Mouse (Mus musculus): ENCODE data around the gene Ptbp1. TPM values are rescaled to one million over a fixed set of nuclear protein-coding genes. Genes with fewer than 3 reads are reported as not detected.

The Ptbp1 gene
- polyA plus RNA-seq, 1 experiment from 2014 or later, result 264 TPM

GRCm38 (mm10) chr10:79865801-79866295 is 11.6 kb downstream of the Ptbp1 start:
- H3K4me1 ChIP-seq, result peaks cover 28% of the 10 kb centered on the region
- H3K27me3 ChIP-seq (ENCODE audit: insufficient read depth, poor library complexity, severe bottlenecking), result no peaks in the 10 kb centered on the region
- peaks cover 67% of the 10 kb centered on the region for H3K36me3 ChIP-seq
- no peak overlapping the region for H3K27ac ChIP-seq
- 70% methylated on average over 19 of the region's 19 CpGs for WGBS
- no peak overlapping the region; the same call in 1 of the 2 replicates for H3K4me3 ChIP-seq
- H3K9me3 ChIP-seq, result no peaks in the 10 kb centered on the region
- no peak for DNase-seq (ENCODE audit: low spot score)

GRCm38 (mm10) chr10:79866601-79867000 is 12.4 kb downstream of the Ptbp1 start:
- no peak overlapping the region for H3K4me3 ChIP-seq
- WGBS, result 75% methylated on average over 11 of the region's 11 CpGs
- H3K27me3 ChIP-seq (ENCODE audit: insufficient read depth, poor library complexity, severe bottlenecking), result no peaks in the 10 kb centered on the region
- DNase-seq (ENCODE audit: low spot score), result no peak
- H3K36me3 ChIP-seq, result peaks cover 66% of the 10 kb centered on the region
- H3K4me1 ChIP-seq, result peaks cover 24% of the 10 kb centered on the region
- no peak overlapping the region for H3K27ac ChIP-seq
- no peaks in the 10 kb centered on the region for H3K9me3 ChIP-seq

GRCm38 (mm10) chr10:79871845-79872244 is 17.6 kb downstream of the Ptbp1 start:
- Histone ChIP-seq H3K36me3 (peaks cover 18% of the 10 kb centered on the region), H3K4me3 (no peak overlapping the region)
- WGBS, result 81% methylated on average over 8 of the region's 8 CpGs

GRCm38 (mm10) chr10:79872862-79873261 is 18.6 kb downstream of the Ptbp1 start:
- Histone ChIP-seq H3K36me3 (peaks cover 12% of the 10 kb centered on the region), H3K4me3 (peak overlapping the region; percentile 71; the same call in 1 of the 2 replicates), H3K27ac (no peak overlapping the region), H3K4me1 (peaks cover 34% of the 10 kb centered on the region), H3K9me3 (no peaks in the 10 kb centered on the region), H3K27me3 (ENCODE audit: insufficient read depth, poor library complexity, severe bottlenecking) (peaks cover 12% of the 10 kb centered on the region)
- 48% methylated on average over 3 of the region's 3 CpGs for WGBS
- DNase-seq (ENCODE audit: low spot score), result no peak

More at GRCm38 (mm10) chr10:79871845-79872244, 17.6 kb downstream of the Ptbp1 start:
- no peak for DNase-seq (ENCODE audit: low spot score)
- Histone ChIP-seq H3K27me3 (ENCODE audit: insufficient read depth, poor library complexity, severe bottlenecking) (peaks cover 12% of the 10 kb centered on the region; the same call in 1 of the 2 replicates), H3K9me3 (no peaks in the 10 kb centered on the region), H3K27ac (no peak overlapping the region), H3K4me1 (peaks cover 34% of the 10 kb centered on the region)

GRCm38 (mm10) chr10:79873313-79873712 is 19.1 kb downstream of the Ptbp1 start:
- peak overlapping the region; percentile 71 for H3K4me3 ChIP-seq
- no peaks in the 10 kb centered on the region for H3K9me3 ChIP-seq
- 0 out of 2 replicates have a peak overlapping the region, but pooled peaks have one; percentile 88 for H3K27ac ChIP-seq
- peaks cover 12% of the 10 kb centered on the region for H3K27me3 ChIP-seq (ENCODE audit: insufficient read depth, poor library complexity, severe bottlenecking)
- H3K36me3 ChIP-seq, result peaks cover 12% of the 10 kb centered on the region
- H3K4me1 ChIP-seq, result peaks cover 34% of the 10 kb centered on the region
- DNase-seq (ENCODE audit: low spot score), result no peak
- 15% methylated on average over 6 of the region's 6 CpGs for WGBS

GRCm38 (mm10) chr10:79873715-79874289 is 19.6 kb downstream of the Ptbp1 start:
- peaks cover 34% of the 10 kb centered on the region for H3K4me1 ChIP-seq
- no peak for DNase-seq (ENCODE audit: low spot score)
- peak overlapping the region; percentile 71 for H3K4me3 ChIP-seq
- no peaks in the 10 kb centered on the region for H3K9me3 ChIP-seq
- H3K36me3 ChIP-seq, result peaks cover 12% of the 10 kb centered on the region
- WGBS, result 5% methylated on average over 26 of the region's 26 CpGs
- peaks cover 12% of the 10 kb centered on the region for H3K27me3 ChIP-seq (ENCODE audit: insufficient read depth, poor library complexity, severe bottlenecking)
- H3K27ac ChIP-seq, result peak overlapping the region; percentile 88

GRCm38 (mm10) chr10:79874290-79874862 is 20.1 kb downstream of the Ptbp1 start, which contains the start of the genes Prtn3 and Plppr3:
Gene Prtn3, plus strand, starts transcription at chr10:79874476.
Gene Plppr3, minus strand, starts transcription at chr10:79874634.
- DNase-seq (ENCODE audit: low spot score), result no peak
- WGBS, result under 1% methylated on average over 55 of the region's 57 CpGs
- Histone ChIP-seq H3K4me3 (peak within 1 kb of the TSS; percentile 71), H3K4me1 (peaks cover 37% of the 10 kb centered on the region), H3K27me3 (ENCODE audit: insufficient read depth, poor library complexity, severe bottlenecking) (peaks cover 12% of the 10 kb centered on the region), H3K9me3 (no peaks in the 10 kb centered on the region), H3K27ac (peak within 1 kb of the TSS; percentile 88), H3K36me3 (peaks cover 8% of the 10 kb centered on the region)

- Histone ChIP-seq H3K27me3 (ENCODE audit: insufficient read depth, poor library complexity, severe bottlenecking) (peaks cover 32% of the 10 kb centered on the region), H3K27ac (0 out of 2 replicates have a peak overlapping the region, but pooled peaks have one; percentile 7), H3K4me3 (no peak overlapping the region), H3K9me3 (no peaks in the 10 kb centered on the region), H3K36me3 (no peaks in the 10 kb centered on the region), H3K4me1 (peaks cover 64% of the 10 kb centered on the region)
- DNase-seq (ENCODE audit: low spot score), result no peak
- 32% methylated on average over 1 of the region's 1 CpGs for WGBS
These were observed 22.9 kb downstream of the Ptbp1 start for GRCm38 (mm10) chr10:79877174-79877573.

- Histone ChIP-seq H3K4me1 (peaks cover 67% of the 10 kb centered on the region), H3K36me3 (no peaks in the 10 kb centered on the region), H3K27ac (no peak overlapping the region), H3K4me3 (no peak overlapping the region), H3K27me3 (ENCODE audit: insufficient read depth, poor library complexity, severe bottlenecking) (peaks cover 38% of the 10 kb centered on the region), H3K9me3 (no peaks in the 10 kb centered on the region)
- WGBS, result 59% methylated on average over 12 of the region's 12 CpGs
- no peak for DNase-seq (ENCODE audit: low spot score)
These were observed 23.5 kb downstream of the Ptbp1 start for GRCm38 (mm10) chr10:79877757-79878156.

- no peak for DNase-seq (ENCODE audit: low spot score)
- no peak overlapping the region for H3K4me3 ChIP-seq
- H3K4me1 ChIP-seq, result peaks cover 61% of the 10 kb centered on the region
- no peak overlapping the region for H3K27ac ChIP-seq
- H3K27me3 ChIP-seq (ENCODE audit: insufficient read depth, poor library complexity, severe bottlenecking), result peaks cover 45% of the 10 kb centered on the region
- WGBS, result 30% methylated on average over 3 of the region's 3 CpGs
- no peaks in the 10 kb centered on the region for H3K9me3 ChIP-seq
- H3K36me3 ChIP-seq, result no peaks in the 10 kb centered on the region
These were observed 25.3 kb downstream of the Ptbp1 start for GRCm38 (mm10) chr10:79879527-79879926.

- H3K4me3 ChIP-seq, result peak overlapping the region; percentile 30; the same call in 1 of the 2 replicates
- peaks cover 38% of the 10 kb centered on the region for H3K27me3 ChIP-seq (ENCODE audit: insufficient read depth, poor library complexity, severe bottlenecking)
- no peak for DNase-seq (ENCODE audit: low spot score)
- peaks cover 53% of the 10 kb centered on the region for H3K4me1 ChIP-seq
- H3K36me3 ChIP-seq, result no peaks in the 10 kb centered on the region
- H3K27ac ChIP-seq, result 0 out of 2 replicates have a peak overlapping the region, but pooled peaks have one; percentile 48
- H3K9me3 ChIP-seq, result no peaks in the 10 kb centered on the region
- 20% methylated on average over 9 of the region's 9 CpGs for WGBS
These were observed 26.5 kb downstream of the Ptbp1 start for GRCm38 (mm10) chr10:79880721-79881120.

GRCm38 (mm10) chr10:79881981-79882380 is 27.8 kb downstream of the Ptbp1 start:
- Histone ChIP-seq H3K27ac (no peak overlapping the region; the same call in 1 of the 2 replicates), H3K4me1 (peaks cover 51% of the 10 kb centered on the region), H3K36me3 (no peaks in the 10 kb centered on the region), H3K27me3 (ENCODE audit: insufficient read depth, poor library complexity, severe bottlenecking) (peaks cover 38% of the 10 kb centered on the region), H3K9me3 (no peaks in the 10 kb centered on the region), H3K4me3 (peak overlapping the region; percentile 44)
- no peak for DNase-seq (ENCODE audit: low spot score)
- WGBS, result 8% methylated on average over 22 of the region's 22 CpGs
